Mouse (Mus musculus) spleen, postnatal 0 days (tissue): ENCODE data around the gene Rbl2. TPM values are rescaled to one million over a fixed set of nuclear protein-coding genes. Genes with fewer than 3 reads are reported as not detected.

Experiments used
- polyA plus RNA-seq: library from polyadenylated mRNA; unstranded; fragments of >200 nt; fragmentation: Nextera tagmentation; extraction: Ambion mirVana; gene quantifications from 2 replicates; pipeline ENCODE4 v1.2.1, GENCODE M21; 2015

Gene Rbl2
- polyA plus RNA-seq: 9.7 and 11.2 TPM in 2 replicates

GRCm38 (mm10) chr8:91069834-91070233 lies at the start of gene Rbl2:
TSS of gene Rbl2 (plus strand) at chr8:91070057.

Other genes with a start within 250 kb of the Rbl2 start
- 39.7 and 48.0 TPM in 2 replicates for gene Chd9, start 241.7 kb upstream of the Rbl2 start, polyA plus RNA-seq
- 12.7 and 15.8 TPM in 2 replicates for gene Aktip, start 129.9 kb downstream of the Rbl2 start, polyA plus RNA-seq
- 4.7 TPM in 2 replicates for gene Rpgrip1l, start 243.2 kb downstream of the Rbl2 start, polyA plus RNA-seq
- 18.4 and 21.0 TPM in 2 replicates for gene Fto, start 243.5 kb downstream of the Rbl2 start, polyA plus RNA-seq